Mouse (Mus musculus) 3T3-L1 (cell line): ENCODE measurements at regions not wholly inside any gene's neighbourhood (a gene's known extent, or its start where the extent isn't known, plus 50 kb on each side); places are given as distances from the start of the nearest gene placed in this dataset.
"Not testable (repeated sequence)": the region's sequence is repeated elsewhere in the genome, so short reads cannot be mapped to it uniquely, and the experiment has no call there.

Experiments used
- DNase-seq: peaks from one replicate; pipeline ENCODE4 v3.0.0-alpha.2; 2015; ENCODE audit warnings: low read depth, low spot score

- no peak for DNase-seq
These were observed 787.8 kb downstream of the Ets1 start for GRCm38 (mm10) chr9:33423781-33424180.

GRCm38 (mm10) chr9:33436459-33436858, 800.4 kb downstream of the Ets1 start:
- DNase-seq, result no peak

- DNase-seq, result peak; percentile 2
These were observed 806.2 kb downstream of the Ets1 start for GRCm38 (mm10) chr9:33442266-33442665.

- DNase-seq, result no peak
These were observed 809.9 kb downstream of the Ets1 start for GRCm38 (mm10) chr9:33445902-33446301.

GRCm38 (mm10) chr9:33475106-33475505, 839.1 kb downstream of the Ets1 start:
- no peak for DNase-seq

- DNase-seq, result no peak
These were observed 847.0 kb downstream of the Ets1 start for GRCm38 (mm10) chr9:33482845-33483540.

GRCm38 (mm10) chr9:33483541-33483846, 847.5 kb downstream of the Ets1 start:
- DNase-seq, result no peak

GRCm38 (mm10) chr9:33533101-33533810, 897.2 kb downstream of the Ets1 start:
- no peak for DNase-seq

GRCm38 (mm10) chr9:33543301-33543700, 907.3 kb downstream of the Ets1 start:
- DNase-seq, result no peak

GRCm38 (mm10) chr9:33546126-33546737, 910.2 kb downstream of the Ets1 start:
- DNase-seq, result no peak

- no peak for DNase-seq
These were observed 913.4 kb downstream of the Ets1 start for GRCm38 (mm10) chr9:33549395-33549794.

GRCm38 (mm10) chr9:33571990-33572389, 913.7 kb upstream of the Kirrel3 start:
- no peak for DNase-seq

GRCm38 (mm10) chr9:33611511-33611910, 874.2 kb upstream of the Kirrel3 start:
- no peak for DNase-seq

- no peak for DNase-seq
These were observed 861.3 kb upstream of the Kirrel3 start for GRCm38 (mm10) chr9:33624378-33624777.

- DNase-seq, result no peak
These were observed 855.8 kb upstream of the Kirrel3 start for GRCm38 (mm10) chr9:33629731-33630473.

GRCm38 (mm10) chr9:33662978-33663377, 822.7 kb upstream of the Kirrel3 start:
- DNase-seq, result no peak

GRCm38 (mm10) chr9:33681129-33681528, 804.6 kb upstream of the Kirrel3 start:
- no peak for DNase-seq

GRCm38 (mm10) chr9:33691731-33692130, 794.0 kb upstream of the Kirrel3 start:
- no peak for DNase-seq

- no peak for DNase-seq
These were observed 768.1 kb upstream of the Kirrel3 start for GRCm38 (mm10) chr9:33717614-33718013.

GRCm38 (mm10) chr9:33724811-33725210, 760.9 kb upstream of the Kirrel3 start:
- DNase-seq, result no peak

GRCm38 (mm10) chr9:33728058-33728457, 757.6 kb upstream of the Kirrel3 start:
- not testable (repeated sequence) for DNase-seq

GRCm38 (mm10) chr9:33760701-33761100, 725.0 kb upstream of the Kirrel3 start:
- peak; percentile 35 for DNase-seq
